In genomic region chr8:85500955-85501685, GRCm38 (mm10) we compare ENCODE assay signal across 8 mouse cellular contexts. TPM values are rescaled to one million over a fixed set of nuclear protein-coding genes. Genes with fewer than 3 reads are reported as not detected.
DNase-seq lines count a peak whose midpoint lies in the region; ATAC-seq and TF ChIP-seq lines count a peak whose summit lies in the region.

No protein-coding gene starts in this region.

- H3K4me1 ChIP-seq in lung, embryonic 14.5 days (ENCODE audit: insufficient read depth), result 0 out of 2 replicates have a peak, but pooled peaks cover 7% of the 10 kb centered on the region
- peaks cover 15% of the 10 kb centered on the region for H3K4me1 ChIP-seq in limb, embryonic 15.5 days

- no peak overlapping the region for H3K4me3 ChIP-seq in lung, embryonic 14.5 days (ENCODE audit: low read depth, low read length)
- H3K4me3 ChIP-seq in limb, embryonic 15.5 days, result no peak overlapping the region

- no peak overlapping the region for H3K27ac ChIP-seq in lung, embryonic 14.5 days (ENCODE audit: low read depth)
- H3K27ac ChIP-seq in limb, embryonic 15.5 days, result peak overlapping the region; percentile 38

- peak; percentile 76 for DNase-seq in lung, embryonic 14.5 days
- DNase-seq in lung, postnatal 36 days, result no peak
- peak; percentile 64 for DNase-seq in cerebellum, adult 11-12 months
- peak; percentile 50 to 58 for DNase-seq in frontal cortex, postnatal 36 days (ENCODE audit: low spot score in 2 of 2)
- no peak for DNase-seq in adrenal gland, adult 2 months
- no peak for DNase-seq in adrenal gland, adult 18-20 months (ENCODE audit: low spot score in 2 of 2)
- DNase-seq in T-cell, adult 2 months (ENCODE audit: low spot score), result no peak

- 74% methylated on average over 11 of the region's 11 CpGs for WGBS in lung, embryonic 14.5 days
- WGBS in limb, embryonic 15.5 days, result 77% methylated on average over 11 of the region's 11 CpGs

- no peaks in the 10 kb centered on the region for H3K9me3 ChIP-seq in lung, embryonic 14.5 days (ENCODE audit: low read depth, low read length)
- no peaks in the 10 kb centered on the region for H3K9me3 ChIP-seq in limb, embryonic 15.5 days

- no peaks in the 10 kb centered on the region for H3K27me3 ChIP-seq in lung, embryonic 14.5 days (ENCODE audit: insufficient read depth, low read length)
- no peaks in the 10 kb centered on the region for H3K27me3 ChIP-seq in limb, embryonic 15.5 days

- peak; percentile 56; the same call in 1 of the 2 replicates for ATAC-seq in lung, embryonic 14.5 days (ENCODE audit: insufficient read depth)
- ATAC-seq in limb, embryonic 15.5 days (ENCODE audit: insufficient number of reproducible peaks, low FRiP score, low TSS enrichment, low read depth), result 0 out of 2 replicates have a peak, but pooled peaks have one; percentile 27

- 0 out of 2 replicates have a peak, but pooled peaks cover 4% of the 10 kb centered on the region for H3K36me3 ChIP-seq in lung, embryonic 14.5 days (ENCODE audit: insufficient read depth)
- H3K36me3 ChIP-seq in limb, embryonic 15.5 days, result peaks cover 28% of the 10 kb centered on the region

- H3K9ac ChIP-seq in lung, embryonic 14.5 days, result no peak overlapping the region
- no peak overlapping the region for H3K9ac ChIP-seq in limb, embryonic 15.5 days

- no peak overlapping the region for H3K4me2 ChIP-seq in lung, embryonic 14.5 days
- no peak overlapping the region for H3K4me2 ChIP-seq in limb, embryonic 15.5 days

- TF ChIP-seq CTCF in lung, embryonic 14.5 days (IDR thresholded peaks at IDR 0.05; ENCODE audit: low read depth), result no peak

RNA-seq across cellular contexts. Expression of gene Gpt2, which starts 8.7 kb away (rescaled TPM):
- polyA plus RNA-seq in lung, embryonic 14.5 days (2014; fragmentation: Nextera tagmentation; extraction: Ambion mirVana), result 22.4 and 24.5 TPM in 2 replicates
- polyA plus RNA-seq in limb, embryonic 15.5 days (2015; fragmentation: Nextera tagmentation; extraction: Ambion mirVana), result 30.6 and 31.5 TPM in 2 replicates
- total RNA-seq in adrenal gland, adult 2 months (2021), result 100 to 1,000 TPM in 1 of 2 experiments, 10 to 100 TPM in 1; 68.8 to 379 TPM
- 214 and 283 TPM in 2 replicates for polyA plus RNA-seq in adrenal gland, adult 2 months (2012; rRNA removed)
- 100 to 1,000 TPM in 1 of 2 experiments, 10 to 100 TPM in 1; 74.5 to 255 TPM for total RNA-seq in adrenal gland, adult 18-20 months (2021)

RNA-seq across cellular contexts. Expression of gene Dnaja2, which starts 54.0 kb away (rescaled TPM):
- polyA plus RNA-seq in lung, embryonic 14.5 days (2014; fragmentation: Nextera tagmentation; extraction: Ambion mirVana), result 163 and 169 TPM in 2 replicates
- polyA plus RNA-seq in limb, embryonic 15.5 days (2015; fragmentation: Nextera tagmentation; extraction: Ambion mirVana), result 135 and 148 TPM in 2 replicates
- total RNA-seq in adrenal gland, adult 2 months (2021), result 100 to 1,000 TPM; 157 to 173 TPM
- 5.3 and 7.7 TPM in 2 replicates for polyA plus RNA-seq in adrenal gland, adult 2 months (2012; rRNA removed)
- total RNA-seq in adrenal gland, adult 18-20 months (2021), result 100 to 1,000 TPM; 155 to 193 TPM

Comparison
In these comparisons a context has a peak if more than half of its experiments do, and no peak if none do; other contexts are left out.
1. DNase-seq: peak in lung, embryonic 14.5 days (single experiment), cerebellum, adult 11-12 months (single experiment) and frontal cortex, postnatal 36 days (2 of 2); none in lung, postnatal 36 days (single experiment), adrenal gland, adult 2 months (single experiment), adrenal gland, adult 18-20 months (0 of 2) and T-cell, adult 2 months (single experiment).
2. RNA of gene Dnaja2, which starts 54.0 kb away (polyA plus RNA-seq): 163 to 169 TPM in lung, embryonic 14.5 days and 135 to 148 TPM in limb, embryonic 15.5 days; 5.3 to 7.7 TPM in adrenal gland, adult 2 months; every median in the first group is over 10 times any median in the second.